ENCODE assay signal across 19 mouse cellular contexts in the genomic region with DNA sequence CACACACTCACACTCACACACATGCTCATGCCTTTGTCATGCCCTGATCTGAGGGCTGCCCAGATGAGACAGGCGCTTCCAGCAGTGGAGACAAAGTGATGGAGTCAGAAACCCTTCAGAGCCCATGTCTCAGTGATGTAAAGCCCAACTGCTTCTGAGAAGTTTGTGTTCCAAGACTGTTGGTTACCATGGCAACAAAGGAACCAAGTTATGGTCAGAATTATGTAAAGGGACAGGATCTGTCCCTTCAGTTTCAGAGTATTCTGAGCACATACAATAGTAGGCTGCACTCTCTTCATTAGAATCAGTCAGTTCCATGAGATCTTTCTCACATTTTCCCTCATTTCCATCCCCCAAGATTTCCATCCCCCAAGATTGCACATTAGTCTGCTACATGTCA. TPM values are rescaled to one million over a fixed set of nuclear protein-coding genes. Genes with fewer than 3 reads are reported as not detected.
DNase-seq lines count a peak whose midpoint lies in the region; ATAC-seq and TF ChIP-seq lines count a peak whose summit lies in the region.
"Had no signal": no experiment of that assay in that cellular context is flagged by ENCODE, and none has a peak within 500 bp of the region (broad histone marks: within the 10 kb centered on the region; RNA-seq: fewer than 3 reads in every experiment).

A gene (minus strand): TSS at position 165 of the 400 bp plus-strand sequence.

- WGBS in heart, embryonic 12.5 days, result 74% methylated on average over 1 of the region's 1 CpGs
- 89% methylated on average over 1 of the region's 1 CpGs for WGBS in lung, postnatal 0 days
- WGBS in midbrain, postnatal 0 days, result 82% methylated on average over 1 of the region's 1 CpGs

- no peak within 1 kb of the TSS for H3K4me2 ChIP-seq in heart, embryonic 12.5 days
- H3K4me2 ChIP-seq in lung, postnatal 0 days (replicated peaks; ENCODE audit: low read depth, low read length), result no peak within 1 kb of the TSS
- H3K4me2 ChIP-seq in midbrain, postnatal 0 days (ENCODE audit: low read depth, low read length, poor library complexity, severe bottlenecking), result no peak within 1 kb of the TSS
- H3K4me2 ChIP-seq: limb, embryonic 12.5 days had no signal

- no peaks in the 10 kb centered on the region for H3K27me3 ChIP-seq in heart, embryonic 12.5 days (replicated peaks)
- no peaks in the 10 kb centered on the region for H3K27me3 ChIP-seq in lung, postnatal 0 days (replicated peaks; ENCODE audit: insufficient read depth, low read length)
- no peaks in the 10 kb centered on the region for H3K27me3 ChIP-seq in midbrain, postnatal 0 days (ENCODE audit: insufficient read depth, low read length)
- H3K27me3 ChIP-seq: limb, embryonic 12.5 days; midbrain, embryonic 12.5 days had no signal

- peak within 1 kb of the TSS; percentile 33; the same call in 1 of the 2 replicates for H3K27ac ChIP-seq in heart, embryonic 12.5 days (ENCODE audit: poor library complexity, severe bottlenecking)
- H3K27ac ChIP-seq in lung, postnatal 0 days (ENCODE audit: low read length), result no peak within 1 kb of the TSS
- no peak within 1 kb of the TSS for H3K27ac ChIP-seq in midbrain, postnatal 0 days (ENCODE audit: low read depth, low read length)
- H3K27ac ChIP-seq: hindbrain, embryonic 10.5 days; midbrain, embryonic 12.5 days had no signal

- H3K4me1 ChIP-seq in heart, embryonic 12.5 days (replicated peaks), result peaks cover 37% of the 10 kb centered on the region
- peaks cover 4% of the 10 kb centered on the region; the same call in 1 of the 2 replicates for H3K4me1 ChIP-seq in lung, postnatal 0 days (ENCODE audit: insufficient read depth, low read depth, low read length)
- peaks cover 14% of the 10 kb centered on the region; the same call in 1 of the 2 replicates for H3K4me1 ChIP-seq in midbrain, postnatal 0 days (ENCODE audit: insufficient read depth, low read length)

- no peak for TF ChIP-seq CTCF in lung, postnatal 0 days (IDR thresholded peaks at IDR 0.05)
- TF ChIP-seq CTCF in midbrain, postnatal 0 days (IDR thresholded peaks at IDR 0.05), result no peak

- H3K36me3 ChIP-seq in heart, embryonic 12.5 days, result no peaks in the 10 kb centered on the region
- no peaks in the 10 kb centered on the region for H3K36me3 ChIP-seq in lung, postnatal 0 days (ENCODE audit: insufficient read depth, low read length)
- no peaks in the 10 kb centered on the region for H3K36me3 ChIP-seq in midbrain, postnatal 0 days (ENCODE audit: insufficient read depth, low read length)
- H3K36me3 ChIP-seq: hindbrain, embryonic 10.5 days; limb, embryonic 12.5 days; midbrain, embryonic 12.5 days had no signal

- DNase-seq in heart, postnatal 4 days, result no peak
- DNase-seq in lung, postnatal 0 days (ENCODE audit: low spot score), result peak; percentile 63
- DNase-seq in lung, postnatal 25 days (ENCODE audit: low spot score), result no peak
- peak; percentile 10 for DNase-seq in MN1 (ENCODE audit: low spot score)
- peak; percentile 66 for DNase-seq in midbrain, postnatal 0 days (ENCODE audit: low spot score)
- no peak for DNase-seq in kidney, postnatal 36 days
- DNase-seq: adrenal gland, adult 2 months; cerebellum, adult 9-11 months; gastrocnemius, postnatal 10 days; kidney, postnatal 10 days; lung, postnatal 10 days; retina, postnatal 1 day; spleen, adult 18-20 months had no signal

- no peaks in the 10 kb centered on the region for H3K9me3 ChIP-seq in heart, embryonic 12.5 days (replicated peaks)
- no peaks in the 10 kb centered on the region for H3K9me3 ChIP-seq in lung, postnatal 0 days (ENCODE audit: low read length)
- H3K9me3 ChIP-seq in midbrain, postnatal 0 days (ENCODE audit: low read length), result no peaks in the 10 kb centered on the region
- H3K9me3 ChIP-seq: hindbrain, embryonic 10.5 days; limb, embryonic 12.5 days; midbrain, embryonic 12.5 days had no signal

- TF ChIP-seq EP300 in lung, postnatal 0 days (IDR thresholded peaks at IDR 0.05), result no peak

- ATAC-seq in heart, embryonic 12.5 days (ENCODE audit: insufficient number of reproducible peaks, low FRiP score), result no peak
- no peak; the same call in 1 of the 2 replicates for ATAC-seq in lung, postnatal 0 days
- peak; percentile 58; the same call in 1 of the 2 replicates for ATAC-seq in midbrain, postnatal 0 days (ENCODE audit: low FRiP score)
- ATAC-seq: intestine, postnatal 0 days had no signal

- no peak within 1 kb of the TSS for H3K4me3 ChIP-seq in heart, embryonic 12.5 days
- no peak within 1 kb of the TSS for H3K4me3 ChIP-seq in lung, postnatal 0 days (ENCODE audit: low read depth, low read length)
- no peak within 1 kb of the TSS for H3K4me3 ChIP-seq in midbrain, postnatal 0 days (ENCODE audit: low read depth, low read length)
- H3K4me3 ChIP-seq: hindbrain, embryonic 10.5 days; limb, embryonic 12.5 days; midbrain, embryonic 12.5 days had no signal

- H3K9ac ChIP-seq in heart, embryonic 12.5 days, result no peak within 1 kb of the TSS
- H3K9ac ChIP-seq in lung, postnatal 0 days (replicated peaks; ENCODE audit: low read depth), result no peak within 1 kb of the TSS
- H3K9ac ChIP-seq in midbrain, postnatal 0 days (replicated peaks; ENCODE audit: low read length, poor library complexity, severe bottlenecking), result no peak within 1 kb of the TSS
- H3K9ac ChIP-seq: limb, embryonic 12.5 days; midbrain, embryonic 12.5 days had no signal

RNA-seq across cellular contexts. Expression of the gene that starts here (rescaled TPM):
- 0.17 and 0.23 TPM in 2 replicates for polyA plus RNA-seq in heart, embryonic 12.5 days (2016; fragmentation: Nextera tagmentation; extraction: Ambion mirVana)
- not detected for total RNA-seq in heart, postnatal 4 days (2021)
- 0.13 and 0.17 TPM in 2 replicates for polyA plus RNA-seq in lung, postnatal 0 days (2015; fragmentation: Nextera tagmentation; extraction: Ambion mirVana)
- total RNA-seq in midbrain, postnatal 0 days (2014; rRNA removed), result not detected in 2 replicates
- not detected in 2 replicates for polyA plus RNA-seq in midbrain, postnatal 0 days (2015; fragmentation: Nextera tagmentation; extraction: Ambion mirVana)
- total RNA-seq: adrenal gland, adult 2 months; gastrocnemius, postnatal 10 days; layer of hippocampus, postnatal 14 days had no signal
- polyA plus RNA-seq: adrenal gland, adult 2 months; intestine, postnatal 0 days had no signal

Comparison
In these comparisons a context has a peak if more than half of its experiments do, and no peak if none do; other contexts are left out.
1. Peak in DNase-seq in lung, postnatal 0 days; RNA of the gene not detected or under 1 TPM.
2. Peak in DNase-seq and ATAC-seq in midbrain, postnatal 0 days; RNA of the gene not detected or under 1 TPM.